Mouse (Mus musculus): ENCODE results near the gene Ccdc58. TPM values are rescaled to one million over a fixed set of nuclear protein-coding genes. Genes with fewer than 3 reads are reported as not detected.

The Ccdc58 gene
- total RNA-seq, 2 experiments from 2014 or later: 2.6 to 4.8 TPM

Other genes with a start within 250 kb of the Ccdc58 start
- gene Parp14, start 200.1 kb upstream of the Ccdc58 start, total RNA-seq (2015; ENCODE audit: low replicate concordance): 17.3 and 18.0 TPM in 2 replicates
- gene Parp14, start 200.1 kb upstream of the Ccdc58 start, total RNA-seq (2017; ENCODE audit: low replicate concordance): 34.6 and 34.8 TPM in 2 replicates
- gene Parp9, start 133.2 kb upstream of the Ccdc58 start, total RNA-seq (2015; ENCODE audit: low replicate concordance): 21.3 and 23.0 TPM in 2 replicates
- gene Parp9, start 133.2 kb upstream of the Ccdc58 start, total RNA-seq (2017; ENCODE audit: low replicate concordance): 30.7 and 41.3 TPM in 2 replicates
- gene Dtx3l, start 132.5 kb upstream of the Ccdc58 start, total RNA-seq (2015; ENCODE audit: low replicate concordance): 13.3 and 15.0 TPM in 2 replicates
- 25.2 and 25.4 TPM in 2 replicates for gene Dtx3l, start 132.5 kb upstream of the Ccdc58 start, total RNA-seq (2017; ENCODE audit: low replicate concordance)
- 29.8 and 43.5 TPM in 2 replicates for gene Kpna1, start 92.9 kb upstream of the Ccdc58 start, total RNA-seq (2015; ENCODE audit: low replicate concordance)
- gene Kpna1, start 92.9 kb upstream of the Ccdc58 start, total RNA-seq (2017; ENCODE audit: low replicate concordance): 34.3 and 55.9 TPM in 2 replicates
- 1.7 and 8.6 TPM in 2 replicates for gene Wdr5b, start 30.5 kb upstream of the Ccdc58 start, total RNA-seq (2015; ENCODE audit: low replicate concordance)
- 2.6 and 3.7 TPM in 2 replicates for gene Wdr5b, start 30.5 kb upstream of the Ccdc58 start, total RNA-seq (2017; ENCODE audit: low replicate concordance)
- gene Fam162a, start 91 bp upstream of the Ccdc58 start, total RNA-seq (2015; ENCODE audit: low replicate concordance): 13.0 and 31.1 TPM in 2 replicates
- gene Fam162a, start 91 bp upstream of the Ccdc58 start, total RNA-seq (2017; ENCODE audit: low replicate concordance): 8.1 and 37.1 TPM in 2 replicates
- not detected in 2 replicates for gene Csta1, start 59.6 kb downstream of the Ccdc58 start, total RNA-seq (2015; ENCODE audit: low replicate concordance)
- gene Csta1, start 59.6 kb downstream of the Ccdc58 start, total RNA-seq (2017; ENCODE audit: low replicate concordance): not detected in 2 replicates
- gene Stfa2l1, start 85.1 kb downstream of the Ccdc58 start, total RNA-seq (2015; ENCODE audit: low replicate concordance): 55.3 and 63.3 TPM in 2 replicates
- gene Stfa2l1, start 85.1 kb downstream of the Ccdc58 start, total RNA-seq (2017; ENCODE audit: low replicate concordance): 2.2 and 7.4 TPM in 2 replicates
- 27.0 and 42.1 TPM in 2 replicates for gene Gm5483, start 112.5 kb downstream of the Ccdc58 start, total RNA-seq (2015; ENCODE audit: low replicate concordance)
- gene Gm5483, start 112.5 kb downstream of the Ccdc58 start, total RNA-seq (2017; ENCODE audit: low replicate concordance): 16.6 and 23.1 TPM in 2 replicates
- gene Gm5416, start 138.7 kb downstream of the Ccdc58 start, total RNA-seq (2015; ENCODE audit: low replicate concordance): not detected in 2 replicates
- gene Gm5416, start 138.7 kb downstream of the Ccdc58 start, total RNA-seq (2017; ENCODE audit: low replicate concordance): not detected in 2 replicates
- gene 2010005H15Rik, start 149.8 kb downstream of the Ccdc58 start, total RNA-seq (2015; ENCODE audit: low replicate concordance): not detected in 2 replicates
- gene 2010005H15Rik, start 149.8 kb downstream of the Ccdc58 start, total RNA-seq (2017; ENCODE audit: low replicate concordance): not detected in 2 replicates
- gene Stfa1, start 205.3 kb downstream of the Ccdc58 start, total RNA-seq (2015; ENCODE audit: low replicate concordance): 1.5 and 6.5 TPM in 2 replicates
- gene Stfa1, start 205.3 kb downstream of the Ccdc58 start, total RNA-seq (2017; ENCODE audit: low replicate concordance): 2.7 TPM in 1 of 2 replicates, not detected in the other

Measured in erythroblast, adult 5-6 weeks (primary cell).